Mouse (Mus musculus) frontal cortex, postnatal 14 days (tissue): ENCODE data around the gene Spata13.

Source experiments
- DNase-seq, 2 experiments: peaks; one replicate each; pipeline ENCODE4 v3.0.0; 2022; ENCODE audit warnings: low spot score in 2 of 2

Gene Spata13

GRCm38 (mm10) chr14:60784427-60785315 lies 150.9 kb downstream of the Spata13 start, which contains the start of gene Mipep:
Mipep (plus strand) TSS chr14:60784573.
- DNase-seq, result peak; percentile 70 to 80

GRCm38 (mm10) chr14:60790103-60790502 lies 156.3 kb downstream of the Spata13 start:
- DNase-seq, result no peak

GRCm38 (mm10) chr14:60796600-60797322 lies 163.0 kb downstream of the Spata13 start:
- no peak for DNase-seq

GRCm38 (mm10) chr14:60797596-60797995 lies 163.8 kb downstream of the Spata13 start:
- DNase-seq, result no peak

GRCm38 (mm10) chr14:60798721-60799120 lies 164.9 kb downstream of the Spata13 start:
- no peak for DNase-seq

GRCm38 (mm10) chr14:60799762-60800728 lies 166.2 kb downstream of the Spata13 start:
- DNase-seq, result no peak

GRCm38 (mm10) chr14:60802026-60802425 lies 168.2 kb downstream of the Spata13 start:
- no peak for DNase-seq

- DNase-seq, result no peak
These were observed 171.2 kb downstream of the Spata13 start for GRCm38 (mm10) chr14:60804978-60805377.

- DNase-seq, result no peak
These were observed 172.1 kb downstream of the Spata13 start for GRCm38 (mm10) chr14:60805871-60806270.

GRCm38 (mm10) chr14:60806891-60807344 lies 173.1 kb downstream of the Spata13 start:
- no peak for DNase-seq

GRCm38 (mm10) chr14:60809881-60810280 lies 176.1 kb downstream of the Spata13 start:
- no peak for DNase-seq

- DNase-seq, result no peak
These were observed 177.7 kb downstream of the Spata13 start for GRCm38 (mm10) chr14:60811547-60811946.
